Mouse (Mus musculus) erythroblast, embryonic 14.5 days (primary cell): Measurements from ENCODE around the gene Cep170b.

Experiments
- GATA1 ChIP-seq: IDR thresholded peaks from 2 replicates; pipeline ENCODE4 v1.6.1; 2012; ENCODE audit warnings: low read length, inconsistent platforms, mixed read lengths
- TAL1 ChIP-seq: IDR thresholded peaks from 3 replicates; pipeline ENCODE4 v1.6.1; 2012; ENCODE audit warnings: low read length, inconsistent platforms, mixed read lengths

- no peak for TF ChIP-seq GATA1
- TF ChIP-seq TAL1: no peak
These were observed 70.8 kb downstream of the Cep170b start for GRCm38 (mm10) chr12:112791026-112791425.
